Mouse (Mus musculus): Measurements from ENCODE around the gene Gm4894.

Gm4894 gene

DNA sequence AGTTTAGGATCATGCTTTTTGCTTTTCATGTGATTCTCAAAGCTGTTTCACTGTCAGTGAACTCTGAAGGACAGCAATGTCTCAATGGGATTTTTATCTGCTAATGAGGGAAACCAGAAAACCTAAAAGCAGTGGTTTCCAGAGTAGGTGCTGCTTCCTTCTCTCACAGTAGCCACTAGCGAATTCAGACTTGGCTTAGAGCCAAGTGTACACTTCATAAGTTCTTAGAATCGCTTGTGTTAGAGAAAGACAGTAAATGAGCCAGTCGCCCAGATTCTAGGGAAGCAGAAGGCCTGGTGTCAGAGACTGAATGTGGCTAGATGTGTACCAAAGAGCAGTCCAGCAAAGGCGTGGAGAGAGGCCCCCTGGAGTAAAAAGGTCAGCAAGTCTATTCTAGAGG is 60.5 kb downstream of the Gm4894 start:
- DNase-seq (ENCODE audit: low read depth, low spot score) = no peak
- Histone ChIP-seq H3K27me3 (ENCODE audit: control insufficient read depth, insufficient read depth, low read length, poor library complexity, severe bottlenecking) (no peaks in the 10 kb centered on the region), H3K36me3 (ENCODE audit: control insufficient read depth, insufficient read depth, low read length, poor library complexity, severe bottlenecking) (no peaks in the 10 kb centered on the region)

DNA sequence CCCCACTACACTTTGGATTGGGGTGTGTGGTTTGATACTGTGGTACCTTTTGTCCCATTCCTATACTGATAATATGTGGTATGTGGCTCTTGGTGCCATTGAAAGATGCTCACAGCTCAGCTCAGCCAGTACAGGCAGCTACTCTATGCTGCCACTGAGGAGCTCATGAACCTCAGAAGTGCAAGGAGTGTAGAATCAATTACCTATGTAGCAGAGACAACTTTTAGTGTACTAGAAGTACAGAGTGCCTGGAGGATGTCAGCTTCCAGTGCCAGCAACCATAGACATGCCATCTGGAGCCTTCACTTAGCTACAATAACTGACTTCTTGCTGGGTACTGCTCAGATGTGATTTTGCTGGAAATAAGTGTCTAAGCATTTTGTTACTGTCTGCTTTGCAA is 68.3 kb downstream of the Gm4894 start:
- Histone ChIP-seq H3K27me3 (ENCODE audit: control insufficient read depth, insufficient read depth, low read length, poor library complexity, severe bottlenecking) (no peaks in the 10 kb centered on the region), H3K36me3 (ENCODE audit: control insufficient read depth, insufficient read depth, low read length, poor library complexity, severe bottlenecking) (no peaks in the 10 kb centered on the region)
- DNase-seq (ENCODE audit: low read depth, low spot score) = no peak
